Mouse (Mus musculus) erythroblast, embryonic 14.5 days (primary cell): ENCODE measurements around the gene Nol8. TPM values are rescaled to one million over a fixed set of nuclear protein-coding genes. Genes with fewer than 3 reads are reported as not detected.

Experiments
- H3K27me3 ChIP-seq: 2 replicates; pipeline ENCODE4 v1.6.1; 2012; ENCODE audit warnings: inconsistent platforms; ENCODE audit not compliant: control insufficient read depth
- H3K36me3 ChIP-seq: 2 replicates; pipeline ENCODE4 v1.6.1; 2012; ENCODE audit warnings: mild to moderate bottlenecking, inconsistent platforms; ENCODE audit not compliant: control insufficient read depth
- H3K4me1 ChIP-seq: 2 replicates; pipeline ENCODE4 v1.6.1; 2012; ENCODE audit warnings: inconsistent platforms; ENCODE audit not compliant: control insufficient read depth
- H3K4me3 ChIP-seq: replicated peaks from 2 replicates; pipeline ENCODE3; 2012; ENCODE audit warnings: moderate library complexity, mild to moderate bottlenecking, inconsistent platforms
- H3K9me3 ChIP-seq: 2 replicates; pipeline ENCODE4 v1.6.1; 2012; ENCODE audit warnings: low read length, inconsistent platforms, mixed read lengths; ENCODE audit not compliant: control insufficient read depth
- GATA1 ChIP-seq: IDR thresholded peaks from 2 replicates; pipeline ENCODE4 v1.6.1; 2012; ENCODE audit warnings: low read length, inconsistent platforms, mixed read lengths
- TAL1 ChIP-seq: IDR thresholded peaks from 3 replicates; pipeline ENCODE4 v1.6.1; 2012; ENCODE audit warnings: low read length, inconsistent platforms, mixed read lengths
- polyA plus RNA-seq: library from polyadenylated mRNA; stranded (reverse); fragments of >175 nt; gene quantifications from 2 replicates; pipeline ENCODE4 v1.2.3, GENCODE M21; 2012

Nol8 gene
- polyA plus RNA-seq, 1 experiment = 0.09 TPM

DNA sequence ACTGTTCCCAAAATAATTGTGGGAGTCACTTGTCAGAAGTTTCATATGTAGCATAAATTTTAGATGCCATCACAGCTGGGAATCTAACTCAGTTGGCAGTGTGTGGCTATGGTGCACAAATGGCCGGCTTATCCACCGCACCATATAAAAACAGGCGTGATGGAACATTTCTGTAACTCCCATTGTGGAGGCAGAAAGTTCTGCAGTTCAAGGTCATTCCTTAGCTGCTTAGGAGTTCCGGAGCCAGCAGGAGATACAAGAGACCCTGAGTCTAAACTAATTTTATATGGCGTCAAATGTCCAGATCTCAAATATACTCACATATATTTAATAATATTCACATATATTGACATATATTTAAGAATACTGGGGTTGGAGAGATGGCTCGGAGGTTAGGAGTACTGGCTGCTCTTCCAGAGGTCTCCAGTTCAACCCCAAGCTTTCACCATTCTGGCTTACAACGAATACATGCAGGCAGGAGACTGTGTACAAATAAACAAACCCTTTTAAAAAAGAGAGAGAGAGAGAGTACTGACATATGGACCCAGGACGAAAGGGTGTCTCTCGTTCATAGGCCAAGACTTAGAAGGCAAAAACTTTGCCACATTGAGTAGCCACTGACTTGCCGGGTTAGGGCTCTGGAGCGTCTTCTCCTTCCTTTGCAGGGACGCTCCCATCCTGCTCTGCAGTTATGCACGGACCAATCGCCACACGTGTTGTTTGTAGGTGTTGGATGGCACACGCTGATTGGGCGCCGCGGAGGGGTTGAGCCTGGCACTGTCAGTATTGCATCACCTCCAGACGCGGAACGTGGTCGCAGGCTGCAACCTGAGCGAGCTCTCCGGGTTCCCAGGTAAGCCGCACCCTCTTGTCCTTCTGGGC, 28.7 kb downstream of the Nol8 start, which contains the start of gene Iars:
TSS of gene Iars (plus strand) at position 750 of the 882 bp plus-strand sequence.
- H3K4me3 ChIP-seq = peak within 1 kb of the TSS; percentile 91
- H3K4me1 ChIP-seq = peaks cover 38% of the 10 kb centered on the region
- TF ChIP-seq GATA1 = no peak
- TF ChIP-seq TAL1 = no peak
- H3K9me3 ChIP-seq = no peaks in the 10 kb centered on the region
- H3K36me3 ChIP-seq = peaks cover 58% of the 10 kb centered on the region
- H3K27me3 ChIP-seq = no peaks in the 10 kb centered on the region

DNA sequence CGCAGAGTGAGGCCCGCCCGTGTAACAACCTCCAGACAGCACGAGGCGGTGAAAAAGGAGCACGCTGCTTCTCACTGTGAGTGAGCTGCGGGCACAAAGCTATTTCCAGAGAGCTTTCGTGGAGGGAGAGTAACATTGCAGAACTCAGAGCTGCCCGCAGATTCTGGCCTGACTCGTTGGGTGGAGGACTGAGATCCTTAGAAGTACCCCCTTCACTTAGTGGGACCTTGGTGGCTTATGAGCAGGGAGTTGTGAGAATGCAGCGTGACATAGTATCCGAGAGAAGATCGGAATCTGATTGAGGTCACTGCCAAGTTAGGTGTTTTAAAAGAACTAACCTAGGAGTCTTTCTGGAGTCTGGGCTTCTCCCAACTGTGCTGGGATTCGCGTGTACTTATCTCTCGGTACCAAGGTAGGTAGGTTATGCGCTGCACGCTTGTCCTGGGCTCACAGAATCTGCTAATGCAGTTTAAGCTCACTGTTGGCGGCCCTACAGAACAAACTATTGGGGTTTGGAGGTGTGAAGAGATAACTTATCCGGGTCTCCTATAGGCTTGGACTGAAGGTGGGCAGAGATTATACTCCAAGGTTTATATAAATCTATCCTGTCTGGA, 29.5 kb downstream of the Nol8 start:
- Histone ChIP-seq H3K36me3 (peaks cover 59% of the 10 kb centered on the region), H3K4me1 (peaks cover 38% of the 10 kb centered on the region), H3K27me3 (no peaks in the 10 kb centered on the region), H3K9me3 (no peaks in the 10 kb centered on the region), H3K4me3 (peak overlapping the region; percentile 91)
- TF ChIP-seq GATA1 = no peak
- TF ChIP-seq TAL1 = no peak

DNA sequence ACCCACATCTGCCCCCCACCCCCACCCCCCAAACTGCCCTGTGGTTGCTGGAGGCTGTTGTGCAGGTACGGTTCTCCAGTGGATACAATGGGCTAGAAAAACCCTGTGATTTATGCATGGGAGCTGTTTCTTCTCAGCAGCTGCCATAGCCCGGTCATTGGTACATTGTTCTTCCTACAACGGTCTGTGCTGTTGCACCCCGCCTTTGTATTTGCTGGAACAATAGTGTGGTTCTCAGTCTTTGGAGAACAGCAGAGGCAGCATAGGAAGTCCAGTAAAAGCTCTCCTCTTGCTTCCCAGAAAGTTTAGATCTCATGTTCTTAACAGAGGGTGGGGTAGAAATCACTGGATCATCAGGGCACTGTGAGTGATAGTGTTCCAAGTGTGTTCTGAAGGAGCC, 31.4 kb downstream of the Nol8 start:
- TF ChIP-seq TAL1 = no peak
- TF ChIP-seq GATA1 = no peak
- Histone ChIP-seq H3K4me3 (no peak overlapping the region), H3K9me3 (no peaks in the 10 kb centered on the region), H3K27me3 (no peaks in the 10 kb centered on the region), H3K36me3 (peaks cover 64% of the 10 kb centered on the region), H3K4me1 (peaks cover 38% of the 10 kb centered on the region)

DNA sequence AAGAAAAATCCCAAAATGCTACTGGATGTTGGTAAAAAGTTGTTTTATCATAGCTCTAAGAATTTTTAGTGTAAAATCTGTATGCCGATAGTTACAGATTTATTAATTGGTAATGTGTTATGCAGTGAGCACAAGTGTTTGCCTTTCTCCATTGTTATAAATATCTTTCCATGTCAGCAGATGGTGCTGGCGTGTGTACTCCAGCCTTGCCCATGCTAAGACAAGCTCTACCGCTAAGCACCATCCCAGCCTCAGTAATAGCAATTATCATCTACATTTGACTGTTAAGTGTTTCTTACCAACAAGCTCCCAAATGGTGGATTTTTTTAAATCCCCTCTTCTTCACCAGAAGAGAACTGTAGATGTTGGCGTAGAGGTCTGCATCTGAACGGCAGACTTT, 38.2 kb downstream of the Nol8 start:
- H3K27me3 ChIP-seq = no peaks in the 10 kb centered on the region
- peaks cover 76% of the 10 kb centered on the region for H3K36me3 ChIP-seq
- TF ChIP-seq GATA1 = no peak
- no peak for TF ChIP-seq TAL1
- H3K4me3 ChIP-seq = no peak overlapping the region
- no peaks in the 10 kb centered on the region; the same call in 1 of the 2 replicates for H3K4me1 ChIP-seq
- H3K9me3 ChIP-seq = no peaks in the 10 kb centered on the region

DNA sequence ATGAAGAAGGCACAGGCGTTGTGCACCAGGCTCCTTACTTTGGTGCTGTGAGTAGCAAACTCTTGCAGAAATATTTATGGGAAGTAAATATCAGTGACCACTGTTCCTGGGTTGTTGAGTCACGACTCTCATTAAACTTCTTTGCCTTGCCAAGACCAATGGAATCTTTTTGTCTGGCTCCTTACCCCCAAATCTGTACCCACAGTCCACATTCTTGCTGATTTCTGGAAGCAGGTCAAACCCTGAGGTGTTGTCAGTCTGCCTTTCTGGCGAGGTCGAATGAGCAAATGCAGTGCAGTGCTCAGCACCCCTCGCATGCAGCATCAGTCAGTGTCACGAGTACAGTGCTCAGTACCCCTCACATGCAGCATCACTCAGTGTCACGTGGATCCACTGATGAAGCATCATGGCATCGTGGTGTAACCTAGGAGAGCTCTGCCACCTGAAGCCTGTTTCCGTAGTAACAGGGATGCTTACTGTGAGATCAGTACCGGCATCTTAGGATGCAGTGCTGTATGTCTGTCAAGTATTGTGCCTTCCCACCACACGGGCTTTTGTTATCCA, 50.4 kb downstream of the Nol8 start:
- Histone ChIP-seq H3K36me3 (peaks cover 82% of the 10 kb centered on the region), H3K27me3 (no peaks in the 10 kb centered on the region), H3K4me1 (no peaks in the 10 kb centered on the region), H3K9me3 (no peaks in the 10 kb centered on the region), H3K4me3 (no peak overlapping the region)
- TF ChIP-seq GATA1 (no peak), TAL1 (no peak)

DNA sequence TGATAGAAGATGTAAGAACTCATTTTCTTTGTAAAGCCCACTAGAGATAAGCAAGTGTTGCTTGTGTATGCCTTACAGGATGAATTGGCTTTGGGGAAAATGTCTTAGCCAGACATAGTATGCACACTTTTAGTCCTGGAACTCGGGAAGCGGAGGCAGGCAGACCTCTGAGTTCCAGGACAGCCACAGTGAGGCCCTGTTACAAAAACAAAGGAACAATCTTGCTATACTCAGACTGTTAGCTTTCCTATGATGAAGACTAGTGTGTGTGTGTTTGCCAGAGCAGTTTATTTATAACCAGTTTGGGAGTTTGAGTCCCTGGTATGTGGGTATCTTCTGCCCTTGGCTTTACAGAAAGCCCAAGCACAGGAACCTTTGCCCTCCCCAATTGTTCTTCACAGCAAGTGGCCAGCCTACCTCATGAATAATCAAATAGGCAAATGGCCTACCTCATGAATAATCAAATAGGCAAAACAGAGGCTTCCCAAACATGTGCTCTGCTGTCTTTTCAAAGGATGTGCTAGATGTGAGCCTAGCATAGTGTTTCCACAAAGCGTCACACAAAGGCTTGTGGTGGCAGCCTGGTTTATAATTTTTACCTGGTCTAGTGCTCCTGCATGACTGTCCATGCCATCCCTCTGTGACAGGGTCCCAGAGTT, 53.3 kb downstream of the Nol8 start:
- peaks cover 98% of the 10 kb centered on the region for H3K36me3 ChIP-seq
- no peaks in the 10 kb centered on the region for H3K27me3 ChIP-seq
- H3K9me3 ChIP-seq = no peaks in the 10 kb centered on the region
- H3K4me3 ChIP-seq = no peak overlapping the region
- TF ChIP-seq TAL1 (no peak), GATA1 (no peak)
- H3K4me1 ChIP-seq = peaks cover 5% of the 10 kb centered on the region

DNA sequence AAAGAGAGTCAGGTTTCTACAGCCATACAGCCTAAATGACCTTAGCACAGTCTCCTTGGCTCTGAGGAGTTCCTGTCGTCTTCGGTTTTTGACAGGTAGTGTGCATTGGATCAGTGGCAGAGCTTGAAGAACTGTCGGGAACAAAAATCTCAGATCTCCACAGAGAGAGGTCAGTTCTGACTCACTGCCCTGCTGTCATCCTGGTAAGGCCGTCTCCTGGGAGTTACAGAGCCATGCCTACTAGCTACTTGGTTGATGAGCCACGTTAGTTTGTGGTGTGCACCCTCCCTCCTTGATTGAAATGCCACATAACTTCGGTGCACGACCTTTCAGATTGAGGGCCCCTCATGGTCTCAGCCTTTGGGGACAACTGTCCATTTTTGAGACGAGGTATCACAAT, 55.4 kb downstream of the Nol8 start:
- TF ChIP-seq TAL1 (no peak), GATA1 (no peak)

DNA sequence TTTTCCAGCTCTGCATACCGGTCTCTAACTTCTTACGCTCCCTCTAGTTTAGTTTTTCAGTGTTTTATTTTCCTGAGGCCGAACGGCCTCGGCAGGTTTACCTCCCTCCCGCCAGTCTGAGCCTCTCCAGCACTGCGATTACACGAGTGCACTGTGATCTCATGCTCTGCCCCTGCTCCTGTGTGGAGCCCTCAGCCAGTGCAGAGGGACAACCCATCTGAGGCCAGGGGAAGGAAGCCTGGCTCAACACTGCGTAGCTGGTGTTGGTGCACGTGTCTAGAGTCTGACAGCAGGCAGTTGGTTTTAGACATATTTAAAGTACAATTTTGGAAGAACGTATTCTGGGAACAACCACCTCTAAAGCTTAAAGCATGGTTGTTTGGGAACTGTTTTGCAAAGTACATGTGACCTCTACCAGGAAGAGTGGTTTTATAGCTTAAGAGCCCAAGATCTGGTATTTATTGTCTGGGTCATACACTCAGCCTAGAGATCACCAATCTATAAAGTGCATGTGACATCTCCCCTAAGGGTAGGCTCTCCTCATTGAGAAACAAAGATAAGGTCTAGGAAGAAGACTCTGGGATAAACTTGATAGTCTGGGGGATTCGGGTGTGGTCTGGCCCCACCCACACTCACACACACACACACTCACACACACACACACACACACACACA, 59.3 kb downstream of the Nol8 start:
- no peak overlapping the region for H3K4me3 ChIP-seq
- no peak for TF ChIP-seq TAL1
- TF ChIP-seq GATA1 = no peak
- H3K9me3 ChIP-seq = no peaks in the 10 kb centered on the region

More for the DNA sequence above, 55.4 kb downstream of the Nol8 start:
- H3K4me3 ChIP-seq = no peak overlapping the region
- H3K27me3 ChIP-seq = no peaks in the 10 kb centered on the region
- H3K9me3 ChIP-seq = no peaks in the 10 kb centered on the region
- peaks cover 17% of the 10 kb centered on the region for H3K4me1 ChIP-seq
- peaks cover 98% of the 10 kb centered on the region for H3K36me3 ChIP-seq

DNA sequence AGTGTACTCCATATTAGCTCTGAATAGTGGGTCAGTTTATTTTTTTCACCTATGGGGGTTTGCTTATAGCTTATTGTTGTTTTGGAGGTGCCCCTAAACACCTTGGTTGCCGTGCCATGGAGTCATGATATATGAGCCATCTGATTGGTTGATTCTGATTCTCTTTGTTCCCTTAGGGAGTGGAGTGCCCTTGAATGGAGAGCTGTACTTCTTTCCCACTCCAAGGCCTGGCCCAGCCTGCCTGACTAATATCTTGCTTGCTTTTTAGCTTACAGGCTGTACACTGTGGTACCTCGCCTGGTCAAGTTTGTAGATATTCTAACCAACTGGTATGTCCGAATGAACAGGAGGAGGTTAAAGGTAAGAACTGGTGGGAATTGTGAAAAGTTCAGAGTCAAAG, 66.4 kb downstream of the Nol8 start:
- no peak overlapping the region for H3K4me3 ChIP-seq
- H3K36me3 ChIP-seq = peaks cover 98% of the 10 kb centered on the region
- no peaks in the 10 kb centered on the region for H3K27me3 ChIP-seq
- TF ChIP-seq TAL1 (no peak), GATA1 (no peak)
- no peaks in the 10 kb centered on the region for H3K9me3 ChIP-seq
- no peaks in the 10 kb centered on the region for H3K4me1 ChIP-seq

More for the DNA sequence above, 59.3 kb downstream of the Nol8 start:
- H3K4me1 ChIP-seq = peaks cover 17% of the 10 kb centered on the region
- H3K27me3 ChIP-seq = no peaks in the 10 kb centered on the region
- H3K36me3 ChIP-seq = peaks cover 97% of the 10 kb centered on the region

Other genes with a start within 250 kb of the Nol8 start
- 0.01 and 0.08 TPM in 2 replicates for gene Ippk, start 231.8 kb upstream of the Nol8 start, polyA plus RNA-seq
- 0.02 TPM in 2 replicates for gene Tes3-ps, start 159.8 kb upstream of the Nol8 start, polyA plus RNA-seq
- not detected in 2 replicates for gene Ecm2, start 148.3 kb upstream of the Nol8 start, polyA plus RNA-seq
- gene Aspn, start 108.6 kb upstream of the Nol8 start, polyA plus RNA-seq = not detected in 2 replicates
- not detected in 2 replicates for gene Omd, start 70.6 kb upstream of the Nol8 start, polyA plus RNA-seq
- gene Ogn, start 45.0 kb upstream of the Nol8 start, polyA plus RNA-seq = not detected in 2 replicates
- gene Cenpp, start 293 bp upstream of the Nol8 start, polyA plus RNA-seq = 1.2 and 1.5 TPM in 2 replicates
- gene Iars, start 29.0 kb downstream of the Nol8 start, polyA plus RNA-seq = 1.2 and 2.1 TPM in 2 replicates
- gene Gm30302, start 145.9 kb downstream of the Nol8 start, polyA plus RNA-seq = not detected in 2 replicates